Mouse (Mus musculus): ENCODE data around the gene Pcdh15. TPM values are rescaled to one million over a fixed set of nuclear protein-coding genes. Genes with fewer than 3 reads are reported as not detected.

Gene Pcdh15
- polyA plus RNA-seq, 2 experiments: 1.0 TPM

DNA sequence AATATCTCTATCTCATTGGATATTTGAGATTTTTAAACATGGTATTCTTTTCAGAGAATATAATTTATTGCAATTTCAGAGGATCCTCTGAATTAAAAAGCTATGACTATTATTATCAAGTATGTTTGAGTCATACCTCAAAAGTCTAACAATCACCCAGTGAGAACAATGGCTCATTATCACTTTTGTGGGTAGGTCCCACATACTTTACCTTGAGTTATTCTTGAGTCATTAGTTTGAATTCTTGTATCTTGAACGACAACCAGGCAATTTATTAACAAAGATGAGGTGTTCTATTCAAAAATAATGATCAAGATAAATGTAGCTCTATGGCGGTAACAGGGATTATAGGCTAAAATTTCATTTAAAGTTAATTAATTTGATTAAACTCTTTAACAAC lies 1439.2 kb downstream of the Pcdh15 start:
- no peak overlapping the region for H3K9ac ChIP-seq (ENCODE audit: low read depth, low read length, severe bottlenecking)
- no peaks in the 10 kb centered on the region for H3K36me3 ChIP-seq (ENCODE audit: control insufficient read depth, insufficient read depth, low read length)
- no peak for ATAC-seq (ENCODE audit: low FRiP score, low read depth)
- no peaks in the 10 kb centered on the region for H3K27me3 ChIP-seq (ENCODE audit: control insufficient read depth, insufficient read depth, low read length)
- H3K27ac ChIP-seq (replicated peaks; ENCODE audit: low read depth, low read length): no peak overlapping the region
- 74% methylated on average over 2 of the region's 2 CpGs for WGBS
- H3K9me3 ChIP-seq (ENCODE audit: control insufficient read depth, low read length): no peaks in the 10 kb centered on the region
- H3K4me2 ChIP-seq (replicated peaks; ENCODE audit: low read depth, low read length, severe bottlenecking): no peak overlapping the region
- no peaks in the 10 kb centered on the region for H3K4me1 ChIP-seq (ENCODE audit: control insufficient read depth, insufficient read depth, low read length)
- no peak for DNase-seq (ENCODE audit: low spot score)
- H3K4me3 ChIP-seq (replicated peaks; ENCODE audit: low read length): no peak overlapping the region
- no peak for TF ChIP-seq POLR2A (IDR thresholded peaks at IDR 0.05; ENCODE audit: borderline replicate concordance, extremely low read depth, insufficient read depth, insufficient read length)

GRCm38 (mm10) chr10:74555326-74555725 lies 1456.2 kb downstream of the Pcdh15 start:
- ATAC-seq (ENCODE audit: low FRiP score, low read depth): no peak
- Histone ChIP-seq H3K9me3 (ENCODE audit: control insufficient read depth, low read length) (no peaks in the 10 kb centered on the region), H3K27ac (replicated peaks; ENCODE audit: low read depth, low read length) (no peak overlapping the region), H3K9ac (ENCODE audit: low read depth, low read length, severe bottlenecking) (no peak overlapping the region), H3K27me3 (ENCODE audit: control insufficient read depth, insufficient read depth, low read length) (no peaks in the 10 kb centered on the region), H3K4me1 (ENCODE audit: control insufficient read depth, insufficient read depth, low read length) (no peaks in the 10 kb centered on the region), H3K36me3 (ENCODE audit: control insufficient read depth, insufficient read depth, low read length) (no peaks in the 10 kb centered on the region), H3K4me3 (replicated peaks; ENCODE audit: low read length) (no peak overlapping the region), H3K4me2 (replicated peaks; ENCODE audit: low read depth, low read length, severe bottlenecking) (no peak overlapping the region)
- DNase-seq (ENCODE audit: low spot score): no peak
- no peak for TF ChIP-seq POLR2A (IDR thresholded peaks at IDR 0.05; ENCODE audit: borderline replicate concordance, extremely low read depth, insufficient read depth, insufficient read length)
- WGBS: 73% methylated on average over 2 of the region's 2 CpGs

DNA sequence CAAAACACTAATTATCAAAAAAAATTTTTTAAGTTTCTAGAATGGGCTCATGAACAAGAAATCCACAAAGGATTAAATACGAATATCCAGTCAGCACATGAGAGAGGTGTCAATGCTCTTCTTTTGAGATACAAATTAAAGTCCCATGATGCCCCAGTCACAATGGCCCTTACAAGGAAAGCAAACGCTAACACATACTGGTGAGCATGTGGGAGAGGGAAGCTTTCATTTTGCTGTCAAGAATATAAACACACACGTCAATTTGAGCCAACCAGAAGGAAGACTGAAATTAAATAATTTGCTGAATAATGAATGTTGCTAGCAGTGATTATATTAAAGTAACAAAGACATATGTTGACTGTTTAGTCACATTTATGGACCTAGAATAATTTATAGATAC lies 1470.5 kb downstream of the Pcdh15 start:
- no peaks in the 10 kb centered on the region for H3K36me3 ChIP-seq (ENCODE audit: control insufficient read depth, insufficient read depth, low read length)
- TF ChIP-seq POLR2A (IDR thresholded peaks at IDR 0.05; ENCODE audit: borderline replicate concordance, extremely low read depth, insufficient read depth, insufficient read length): no peak
- no peaks in the 10 kb centered on the region for H3K27me3 ChIP-seq (ENCODE audit: control insufficient read depth, insufficient read depth, low read length)
- ATAC-seq (ENCODE audit: low FRiP score, low read depth): no peak
- H3K9me3 ChIP-seq (ENCODE audit: control insufficient read depth, low read length): no peaks in the 10 kb centered on the region
- WGBS: 73% methylated on average over 3 of the region's 3 CpGs
- H3K9ac ChIP-seq (ENCODE audit: low read depth, low read length, severe bottlenecking): no peak overlapping the region
- H3K4me1 ChIP-seq (ENCODE audit: control insufficient read depth, insufficient read depth, low read length): no peaks in the 10 kb centered on the region
- no peak overlapping the region for H3K4me2 ChIP-seq (replicated peaks; ENCODE audit: low read depth, low read length, severe bottlenecking)
- H3K4me3 ChIP-seq (replicated peaks; ENCODE audit: low read length): no peak overlapping the region
- no peak for DNase-seq (ENCODE audit: low spot score)
- no peak overlapping the region for H3K27ac ChIP-seq (replicated peaks; ENCODE audit: low read depth, low read length)

GRCm38 (mm10) chr10:74579924-74580323 lies 1480.8 kb downstream of the Pcdh15 start:
- no peak overlapping the region for H3K4me3 ChIP-seq (replicated peaks; ENCODE audit: low read length)
- H3K4me1 ChIP-seq (ENCODE audit: control insufficient read depth, insufficient read depth, low read length): no peaks in the 10 kb centered on the region
- WGBS: 81% methylated on average over 2 of the region's 2 CpGs
- no peak for ATAC-seq (ENCODE audit: low FRiP score, low read depth)
- DNase-seq (ENCODE audit: low spot score): no peak
- no peak overlapping the region for H3K27ac ChIP-seq (replicated peaks; ENCODE audit: low read depth, low read length)
- no peaks in the 10 kb centered on the region for H3K9me3 ChIP-seq (ENCODE audit: control insufficient read depth, low read length)
- no peak for TF ChIP-seq POLR2A (IDR thresholded peaks at IDR 0.05; ENCODE audit: borderline replicate concordance, extremely low read depth, insufficient read depth, insufficient read length)
- no peaks in the 10 kb centered on the region for H3K36me3 ChIP-seq (ENCODE audit: control insufficient read depth, insufficient read depth, low read length)
- no peaks in the 10 kb centered on the region for H3K27me3 ChIP-seq (ENCODE audit: control insufficient read depth, insufficient read depth, low read length)
- no peak overlapping the region for H3K9ac ChIP-seq (ENCODE audit: low read depth, low read length, severe bottlenecking)
- H3K4me2 ChIP-seq (replicated peaks; ENCODE audit: low read depth, low read length, severe bottlenecking): no peak overlapping the region

DNA sequence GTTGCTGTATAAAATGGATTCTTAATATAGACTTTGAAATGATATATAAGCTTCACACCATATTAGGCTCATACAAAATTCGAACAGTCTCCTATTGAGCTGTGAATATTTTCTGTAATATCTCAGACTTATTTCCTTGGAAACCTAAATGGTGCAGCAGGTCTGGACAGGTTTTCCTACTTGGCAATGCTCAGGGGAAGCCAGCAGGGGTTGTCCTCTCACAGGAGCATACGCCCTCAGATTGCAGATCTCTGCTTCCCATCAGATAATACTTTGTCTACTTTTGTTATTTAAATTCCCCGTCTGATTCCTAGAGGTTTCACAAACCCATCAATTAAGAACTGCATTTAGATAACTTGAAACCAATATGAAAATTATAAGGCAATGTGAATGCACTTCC lies 1492.7 kb downstream of the Pcdh15 start:
- no peak overlapping the region for H3K27ac ChIP-seq (replicated peaks; ENCODE audit: low read depth, low read length)
- no peaks in the 10 kb centered on the region for H3K27me3 ChIP-seq (ENCODE audit: control insufficient read depth, insufficient read depth, low read length)
- no peak overlapping the region for H3K4me3 ChIP-seq (replicated peaks; ENCODE audit: low read length)
- H3K36me3 ChIP-seq (ENCODE audit: control insufficient read depth, insufficient read depth, low read length): no peaks in the 10 kb centered on the region
- ATAC-seq (ENCODE audit: low FRiP score, low read depth) (no peak), DNase-seq (ENCODE audit: low spot score) (no peak)
- no peaks in the 10 kb centered on the region for H3K9me3 ChIP-seq (ENCODE audit: control insufficient read depth, low read length)
- 75% methylated on average over 3 of the region's 3 CpGs for WGBS
- H3K9ac ChIP-seq (ENCODE audit: low read depth, low read length, severe bottlenecking): no peak overlapping the region
- TF ChIP-seq POLR2A (IDR thresholded peaks at IDR 0.05; ENCODE audit: borderline replicate concordance, extremely low read depth, insufficient read depth, insufficient read length): no peak
- no peaks in the 10 kb centered on the region for H3K4me1 ChIP-seq (ENCODE audit: control insufficient read depth, insufficient read depth, low read length)
- no peak overlapping the region for H3K4me2 ChIP-seq (replicated peaks; ENCODE audit: low read depth, low read length, severe bottlenecking)

GRCm38 (mm10) chr10:74607683-74608082 lies 1508.5 kb downstream of the Pcdh15 start:
- no peak for TF ChIP-seq POLR2A (IDR thresholded peaks at IDR 0.05; ENCODE audit: borderline replicate concordance, extremely low read depth, insufficient read depth, insufficient read length)
- ATAC-seq (ENCODE audit: low FRiP score, low read depth) (no peak), DNase-seq (ENCODE audit: low spot score) (no peak)
- no peaks in the 10 kb centered on the region for H3K9me3 ChIP-seq (ENCODE audit: control insufficient read depth, low read length)
- H3K36me3 ChIP-seq (ENCODE audit: control insufficient read depth, insufficient read depth, low read length): no peaks in the 10 kb centered on the region
- H3K9ac ChIP-seq (ENCODE audit: low read depth, low read length, severe bottlenecking): no peak overlapping the region
- H3K4me2 ChIP-seq (replicated peaks; ENCODE audit: low read depth, low read length, severe bottlenecking): no peak overlapping the region
- no peaks in the 10 kb centered on the region for H3K4me1 ChIP-seq (ENCODE audit: control insufficient read depth, insufficient read depth, low read length)
- H3K4me3 ChIP-seq (replicated peaks; ENCODE audit: low read length): no peak overlapping the region
- WGBS: 92% methylated on average over 2 of the region's 2 CpGs
- no peaks in the 10 kb centered on the region for H3K27me3 ChIP-seq (ENCODE audit: control insufficient read depth, insufficient read depth, low read length)
- H3K27ac ChIP-seq (replicated peaks; ENCODE audit: low read depth, low read length): no peak overlapping the region

Data from limb, embryonic 14.5 days (tissue).